Mouse (Mus musculus): ENCODE results near the gene Surf2. TPM values are rescaled to one million over a fixed set of nuclear protein-coding genes. Genes with fewer than 3 reads are reported as not detected.

Gene Surf2
- 10 to 100 TPM; 13.1 to 15.8 TPM for total RNA-seq (2023)

GRCm38 (mm10) chr2:26915927-26916728 lies at the start of gene Surf2, which contains the start of gene Surf1:
Gene Surf2 (plus strand): TSS chr2:26916367.
Gene Surf1 (minus strand): TSS chr2:26916530.

GRCm38 (mm10) chr2:26902467-26903220 lies 13.5 kb upstream of the Surf2 start, which contains the start of gene Surf6:
Gene Surf6 (minus strand): TSS chr2:26902879.

DNA sequence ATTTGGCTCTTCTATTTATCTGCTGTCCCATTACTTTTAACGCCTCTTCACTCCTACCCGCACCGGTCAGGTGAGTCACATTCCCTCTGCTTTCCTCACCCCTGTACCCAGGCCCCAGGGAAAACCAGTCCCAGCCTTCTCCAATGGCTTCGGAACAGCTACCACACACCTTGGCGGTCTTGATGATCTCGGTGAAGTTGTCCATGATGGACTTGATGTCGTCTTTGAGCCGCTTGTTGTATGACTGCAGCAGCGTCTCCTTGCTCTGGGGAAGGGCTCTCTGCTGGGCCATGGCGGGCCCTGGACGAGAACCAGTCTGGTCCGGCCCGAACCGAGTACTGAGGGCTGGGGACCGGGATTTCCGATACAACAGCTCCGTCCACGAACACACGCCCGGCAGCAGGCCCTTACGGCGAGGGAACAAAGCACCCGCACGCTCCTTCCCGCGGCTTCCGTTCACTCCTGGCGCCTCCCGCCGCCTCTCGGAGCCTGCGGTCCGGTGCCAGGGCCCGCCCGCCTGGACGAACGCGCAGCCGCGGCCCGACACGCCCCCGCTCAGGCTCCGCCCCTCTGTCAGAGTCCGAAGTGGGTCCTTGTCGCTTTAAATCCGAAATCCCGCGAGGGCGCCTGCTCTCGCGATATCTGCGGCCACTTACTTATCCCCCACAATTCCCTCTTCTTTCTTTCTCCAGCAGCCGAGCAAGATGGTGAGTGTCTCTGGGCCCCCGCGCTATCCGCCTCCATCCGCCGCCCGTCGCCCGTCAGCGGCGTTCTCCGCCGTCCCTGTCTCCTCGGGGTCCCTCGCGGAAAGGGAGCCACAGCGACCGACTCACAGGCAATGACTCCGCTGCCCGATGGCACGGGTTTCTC lies 5.8 kb upstream of the Surf2 start, which contains the start of the genes Med22 and Rpl7a:
Med22 (minus strand) TSS at position 554 of the 870 bp plus-strand sequence.
Rpl7a (plus strand) TSS at position 641 of the 870 bp plus-strand sequence.

DNA sequence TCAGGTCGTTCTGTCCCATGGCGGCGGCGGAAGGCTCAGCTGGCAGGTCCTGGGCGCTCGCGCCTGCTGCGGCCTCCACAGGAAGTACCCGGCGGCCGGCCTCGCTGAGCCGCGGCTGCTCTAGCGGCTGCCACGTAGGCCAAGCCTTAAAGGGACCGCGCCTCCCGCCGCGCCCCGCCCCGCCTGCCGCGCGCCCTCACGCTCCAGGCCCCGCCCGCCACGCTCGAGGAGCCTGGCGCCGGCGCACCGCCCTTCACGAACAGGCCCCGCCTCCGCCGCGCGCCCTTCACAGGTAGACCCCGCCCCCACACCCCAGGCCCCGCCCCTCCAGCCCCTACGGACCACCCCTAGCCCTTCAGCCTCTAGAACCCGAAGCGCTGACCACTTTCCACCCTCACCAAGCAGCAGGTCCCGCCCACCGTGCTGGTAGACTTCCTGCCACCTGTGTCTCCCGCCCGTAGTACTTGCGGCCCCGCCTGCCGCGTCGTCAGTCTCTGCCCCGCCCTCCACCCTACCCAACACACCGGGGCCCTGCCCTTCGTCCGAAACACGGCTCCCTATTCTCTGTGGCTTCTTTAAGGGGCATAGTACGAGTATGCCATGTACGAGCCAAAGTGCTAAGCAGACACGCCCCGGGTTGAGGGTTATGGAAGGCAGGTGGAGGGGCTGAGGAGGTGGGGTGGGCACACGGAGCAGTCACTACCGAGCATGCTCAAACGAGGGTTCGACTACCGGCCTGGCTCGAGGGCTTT lies 17.3 kb downstream of the Surf2 start, which contains the start of the genes Surf4 and Stkld1:
Surf4 (minus strand) TSS at position 625 of the 752 bp plus-strand sequence.
Stkld1 (plus strand) TSS at position 744 of the 752 bp plus-strand sequence.

GRCm38 (mm10) chr2:26963923-26964723 lies 48.0 kb downstream of the Surf2 start, which contains the start of gene Rexo4:
Gene Rexo4 (minus strand): TSS chr2:26964386.

Other genes starting within 250 kb of the Surf2 start
- gene Lcn4, start 245.1 kb upstream of the Surf2 start, total RNA-seq (2023), result not detected
- gene Abo, start 51.4 kb upstream of the Surf2 start, total RNA-seq (2023), result not detected
- 10 to 100 TPM; 18.2 to 19.2 TPM for gene Surf6, start 13.5 kb upstream of the Surf2 start, total RNA-seq (2023)
- gene Med22, start 5.7 kb upstream of the Surf2 start, total RNA-seq (2023), result 10 to 100 TPM; 26.6 to 28.0 TPM
- 100 to 1,000 TPM; 401 to 433 TPM for gene Rpl7a, start 5.6 kb upstream of the Surf2 start, total RNA-seq (2023)
- gene Surf1, start 163 bp downstream of the Surf2 start, total RNA-seq (2023), result 10 to 100 TPM; 37.0 to 42.5 TPM
- 100 to 1,000 TPM in 1 of 2 experiments, 10 to 100 TPM in 1; 96.2 to 102 TPM for gene Surf4, start 17.6 kb downstream of the Surf2 start, total RNA-seq (2023)
- under 1 TPM; 0.18 to 0.26 TPM for gene Stkld1, start 17.7 kb downstream of the Surf2 start, total RNA-seq (2023)
- 10 to 100 TPM; 22.6 to 23.2 TPM for gene Rexo4, start 48.0 kb downstream of the Surf2 start, total RNA-seq (2023)
- 1 to 10 TPM in 1 of 2 experiments, not detected in 1; 1.2 TPM for gene Adamts13, start 57.0 kb downstream of the Surf2 start, total RNA-seq (2023)
- gene Cacfd1, start 93.6 kb downstream of the Surf2 start, total RNA-seq (2023), result 10 to 100 TPM; 10.7 to 12.2 TPM
- gene Slc2a6, start 111.6 kb downstream of the Surf2 start, total RNA-seq (2023), result 10 to 100 TPM; 79.5 to 88.4 TPM
- not detected for gene Mymk, start 155.8 kb downstream of the Surf2 start, total RNA-seq (2023)
- gene Adamtsl2, start 163.0 kb downstream of the Surf2 start, total RNA-seq (2023), result 1 to 10 TPM in 1 of 2 experiments, not detected in 1; 1.3 TPM
- not detected for gene Fam163b, start 226.1 kb downstream of the Surf2 start, total RNA-seq (2023)
- not detected for gene Dbh, start 248.9 kb downstream of the Surf2 start, total RNA-seq (2023)